Mouse (Mus musculus) adrenal gland, postnatal 14 days (tissue): ENCODE measurements around the gene Ubc. TPM values are rescaled to one million over a fixed set of nuclear protein-coding genes. Genes with fewer than 3 reads are reported as not detected.

Source experiments
- DNase-seq: peaks from one replicate; pipeline ENCODE4 v3.0.0; 2021; ENCODE audit warnings: mixed read lengths
- total RNA-seq: library from RNA; stranded (reverse); gene quantifications from 2 replicates; pipeline ENCODE4 v1.2.3, GENCODE M21; 2021

Gene Ubc
- total RNA-seq, 1 experiment from 2014 or later: 1,189 TPM

DNA sequence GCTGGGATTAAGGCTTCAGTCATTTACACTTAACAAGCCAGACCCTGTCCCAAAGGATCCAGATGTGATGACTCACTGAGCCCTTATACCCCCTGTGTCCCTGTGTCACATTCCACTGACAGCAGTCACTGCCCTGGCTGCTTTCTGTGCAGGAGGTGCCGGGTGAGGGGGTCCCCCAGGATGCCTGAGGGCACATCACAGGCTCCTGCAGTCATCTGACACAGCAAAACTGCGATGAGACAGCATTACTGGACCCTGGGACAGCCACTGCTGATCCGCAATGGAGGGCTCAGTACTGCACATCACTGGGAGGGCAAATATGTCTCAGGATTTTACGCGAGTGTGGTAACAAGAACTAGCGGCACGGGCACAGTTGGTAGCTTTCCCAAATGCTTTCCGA is 38.9 kb downstream of the Ubc start:
- DNase-seq: no peak

DNA sequence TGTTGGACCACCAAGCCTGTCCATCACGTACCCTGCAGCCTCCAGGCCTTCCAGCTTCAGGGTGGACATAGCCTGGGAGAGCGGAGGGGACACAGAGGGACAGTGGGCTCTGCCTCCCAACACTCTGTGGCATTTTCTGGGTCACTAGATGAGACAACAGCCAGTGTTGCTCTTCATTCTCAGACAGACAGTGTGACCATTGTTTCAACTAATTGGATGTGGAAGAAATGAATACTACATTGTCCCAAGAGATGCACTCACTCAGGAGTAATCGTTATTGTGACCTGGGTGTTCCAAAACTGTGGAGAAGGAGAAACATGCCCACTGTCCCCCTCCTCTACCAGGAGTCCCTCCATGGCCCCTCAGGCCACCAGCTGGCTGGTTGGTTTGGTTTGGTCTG is 40.6 kb downstream of the Ubc start:
- DNase-seq: no peak

DNA sequence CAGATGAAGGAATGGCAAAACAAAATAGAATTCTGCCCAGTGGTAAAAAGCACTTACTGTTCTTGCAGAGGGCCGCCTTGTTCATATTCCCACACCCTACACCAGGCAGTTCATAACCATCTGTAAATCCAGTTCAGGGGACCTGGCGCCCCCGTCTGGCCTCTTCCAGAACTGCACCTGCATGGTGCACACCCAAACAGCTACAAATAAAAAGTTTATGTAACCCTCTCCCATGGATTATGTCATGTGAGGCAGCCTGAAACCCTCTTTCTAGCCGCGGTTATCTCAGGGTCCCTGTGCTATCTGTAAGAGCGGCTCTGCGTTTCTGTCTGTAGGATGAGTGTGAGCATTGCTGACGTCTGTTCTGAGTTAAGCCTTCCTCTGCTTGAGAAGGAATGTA is 41.5 kb downstream of the Ubc start:
- DNase-seq: peak; percentile 90

DNA sequence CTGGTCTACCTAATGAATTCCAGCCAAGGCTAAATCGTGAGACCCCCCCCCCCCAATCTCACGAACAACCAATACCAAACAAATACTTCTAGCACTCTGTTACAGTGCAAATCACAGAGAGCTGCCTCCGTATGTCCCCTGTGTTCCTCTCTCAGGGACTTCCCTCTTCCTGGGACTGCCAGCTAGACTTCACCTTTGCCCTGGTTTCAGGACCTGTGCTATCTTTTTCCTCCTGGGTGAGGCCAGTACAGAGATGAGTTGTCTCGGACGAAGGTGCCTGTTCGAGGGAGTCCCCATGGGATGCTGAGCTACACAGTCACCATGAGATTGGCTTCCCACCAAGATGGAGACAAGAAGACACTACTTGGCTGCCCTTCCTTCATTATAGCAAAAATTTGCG is 41.9 kb downstream of the Ubc start:
- no peak for DNase-seq

DNA sequence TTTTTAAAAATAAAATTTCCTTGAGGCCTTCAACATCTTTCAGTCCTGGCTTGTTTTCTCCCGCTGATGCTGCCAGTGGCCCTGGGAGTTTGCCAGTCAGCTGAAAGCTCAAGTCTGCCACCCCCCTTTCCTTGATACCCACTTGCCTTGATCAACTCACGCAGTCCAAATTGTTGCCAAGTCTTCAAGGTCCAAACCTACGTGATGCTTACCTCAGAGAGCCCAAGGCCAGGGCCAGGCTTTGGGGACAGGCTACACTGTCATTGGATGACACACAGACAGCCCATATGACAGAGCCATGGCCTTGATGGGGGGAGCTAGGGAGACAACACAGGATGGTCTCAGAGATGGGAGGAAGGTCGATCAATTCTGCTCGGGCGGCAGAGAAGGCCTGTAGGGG is 45.7 kb downstream of the Ubc start:
- peak; percentile 90 for DNase-seq

DNA sequence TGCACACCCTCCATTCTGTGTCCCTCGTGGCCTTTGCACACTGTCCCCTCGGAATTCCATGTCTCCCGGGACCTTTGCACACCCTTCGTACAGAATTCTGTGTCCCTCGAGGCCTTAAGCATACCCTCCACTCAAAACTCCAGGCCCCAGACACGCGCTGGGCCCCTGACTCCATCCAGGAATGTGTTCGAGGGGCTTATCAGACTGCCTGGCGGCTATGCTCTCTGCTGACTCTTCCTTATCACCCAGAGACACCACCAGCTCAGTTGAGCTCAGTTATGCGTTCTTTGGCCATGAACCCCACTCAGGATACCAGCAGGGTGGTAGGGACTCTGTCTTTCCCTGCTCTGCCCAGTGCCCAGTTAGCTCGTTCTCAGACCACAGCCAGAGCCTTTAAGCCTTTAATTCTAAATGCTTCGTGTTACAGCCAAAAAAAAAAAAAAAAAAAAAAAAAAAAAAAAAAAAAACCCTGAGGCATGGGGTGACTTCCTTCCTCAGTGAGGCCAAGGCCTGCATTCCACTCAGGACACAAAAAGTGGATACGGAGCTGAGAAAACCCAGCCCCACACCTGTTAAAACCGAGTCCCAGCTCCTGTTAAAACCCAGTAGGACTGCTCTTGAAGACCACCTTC is 48.4 kb downstream of the Ubc start:
- DNase-seq: no peak

DNA sequence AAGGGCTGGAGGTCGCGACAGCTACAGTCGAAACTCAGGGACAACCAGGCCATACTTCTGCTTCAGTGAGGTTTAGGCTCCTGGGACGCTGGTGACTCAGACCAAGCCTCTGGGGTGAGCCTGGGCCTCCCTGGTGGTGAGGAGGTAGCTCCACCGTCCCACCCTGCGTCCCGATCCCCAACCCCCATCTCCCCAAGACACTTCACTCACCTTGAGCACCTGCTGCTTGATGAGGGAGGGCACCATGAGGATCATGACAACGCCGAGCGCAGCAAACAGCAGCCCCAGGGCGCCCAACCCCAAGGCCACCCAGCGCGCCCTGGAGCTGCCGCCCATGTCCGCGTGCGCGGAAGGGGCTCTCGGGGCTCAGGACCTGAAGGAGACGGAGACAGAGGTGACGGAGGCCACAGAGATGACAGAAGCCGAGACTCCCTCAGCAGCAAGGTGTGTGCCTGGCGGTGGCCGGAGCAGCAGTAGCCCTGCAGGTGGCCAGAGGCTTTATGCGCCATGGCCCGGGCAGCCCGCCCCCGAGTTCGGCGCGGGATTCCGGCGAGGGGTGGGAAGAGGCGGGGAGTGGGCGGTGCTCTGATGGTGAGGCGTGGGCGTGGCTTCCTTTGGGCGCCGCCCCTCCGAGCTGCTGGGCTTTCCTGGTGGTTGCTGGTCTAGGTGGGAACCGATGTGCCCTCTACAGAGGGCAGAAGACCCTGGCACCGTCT is 49.3 kb downstream of the Ubc start, which contains the start of gene Scarb1:
Gene Scarb1, minus strand, starts transcription at position 548 of the 716 bp plus-strand sequence.
- peak; percentile 96 for DNase-seq

DNA sequence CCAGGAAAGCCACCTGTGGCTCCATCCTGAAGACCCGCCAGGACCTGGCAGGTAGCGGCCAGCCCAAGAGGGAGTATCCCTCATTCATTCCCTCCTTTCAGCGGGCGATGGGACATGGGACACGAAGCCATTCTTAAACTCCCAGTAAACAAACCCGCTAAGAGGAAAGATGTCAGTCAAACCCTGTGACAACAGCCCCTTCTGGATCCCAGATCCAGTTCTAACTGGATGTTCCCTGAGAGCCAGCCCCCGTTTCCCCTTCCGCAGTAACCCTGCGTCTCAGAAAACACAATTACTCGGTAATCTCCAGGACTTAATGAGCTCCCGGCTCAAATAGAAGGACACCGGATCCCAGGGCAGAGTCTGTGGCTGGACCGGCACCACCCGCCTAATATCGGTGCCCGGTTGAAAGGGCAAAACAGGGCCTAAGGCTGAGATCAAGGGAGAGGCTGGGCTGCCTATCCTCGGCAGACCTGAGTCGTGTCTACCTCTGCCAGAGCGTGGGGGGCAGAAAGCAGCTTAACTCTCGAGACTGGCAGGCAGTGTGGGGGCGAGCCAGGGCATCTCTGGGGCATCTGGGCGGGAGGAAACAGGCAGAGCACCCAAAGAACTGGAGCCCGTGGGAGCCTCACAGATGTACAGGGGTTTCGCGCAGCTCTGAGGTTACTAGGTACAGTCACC is 50.0 kb downstream of the Ubc start:
- DNase-seq: no peak

DNA sequence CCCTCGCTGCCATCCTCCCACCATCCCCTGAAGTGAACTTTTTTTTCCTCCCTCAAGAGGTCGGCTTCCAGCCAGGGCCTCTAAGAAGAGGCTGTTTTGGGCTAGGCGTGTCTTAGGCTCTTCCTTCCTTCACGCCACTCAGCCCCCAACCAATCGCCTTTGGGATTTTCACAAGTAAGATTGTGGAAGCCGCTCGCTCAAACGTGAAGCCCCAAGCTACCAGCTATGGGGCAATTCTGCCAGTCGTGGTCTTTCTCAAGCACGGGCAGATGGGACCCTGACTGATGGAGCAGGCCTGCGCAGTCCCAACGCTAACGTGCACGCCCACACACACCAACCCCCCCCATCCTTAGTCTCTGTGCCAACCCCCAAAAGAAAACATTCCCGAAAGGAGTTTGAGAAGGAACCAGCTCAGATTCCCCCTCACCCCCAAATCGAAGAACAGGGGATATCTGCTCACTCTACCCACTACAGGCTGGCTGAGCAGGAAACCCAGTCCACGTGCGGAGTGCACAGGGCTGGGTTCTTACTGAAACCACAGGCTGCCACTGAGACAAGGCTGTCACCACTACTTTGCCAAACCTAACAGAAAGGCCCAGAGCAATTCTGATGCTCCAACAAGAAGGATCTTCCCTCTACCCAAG is 50.8 kb downstream of the Ubc start:
- DNase-seq: peak; percentile 75

DNA sequence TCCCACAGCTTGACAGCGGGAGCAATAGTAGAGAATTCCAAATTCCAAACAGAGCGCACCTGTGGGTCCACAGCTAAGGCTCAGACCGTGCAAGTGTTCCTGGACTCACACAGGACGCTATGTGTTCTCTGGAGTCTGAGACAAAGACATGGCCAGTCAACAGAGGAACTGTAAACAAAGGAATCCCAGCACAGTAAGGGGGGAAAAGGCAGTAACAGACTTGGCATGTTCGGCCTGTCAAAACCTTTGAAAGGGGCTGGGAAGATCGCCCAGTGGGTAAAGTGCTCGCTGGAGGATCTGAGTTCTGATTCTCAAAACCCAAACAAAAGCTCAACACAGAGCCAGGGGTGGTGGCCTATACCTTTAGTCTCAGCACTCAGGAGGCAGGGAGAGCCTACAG is 52.5 kb downstream of the Ubc start:
- DNase-seq: peak; percentile 9

DNA sequence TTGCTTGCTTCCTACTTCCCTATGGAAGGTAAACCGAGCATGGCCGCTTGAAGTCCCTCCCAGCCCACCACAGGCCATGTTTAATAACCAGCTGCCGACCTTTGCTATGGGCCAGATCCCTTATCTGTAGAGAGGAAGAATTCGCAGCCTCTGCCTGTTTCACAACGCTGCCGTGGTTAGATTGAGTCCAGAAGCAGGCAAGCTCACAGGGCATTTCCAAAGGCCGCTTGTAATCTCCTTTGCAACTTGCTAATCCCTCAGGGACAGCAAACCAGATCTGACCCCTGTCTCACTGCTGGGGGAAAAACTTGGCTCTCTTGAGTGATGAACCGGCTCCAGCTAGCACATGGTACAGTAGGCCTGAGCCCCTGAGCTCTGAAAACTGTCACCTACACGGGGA is 53.0 kb downstream of the Ubc start:
- DNase-seq: peak; percentile 59

Other genes with a start within 250 kb of the Ubc start
- 165 and 192 TPM in 2 replicates for gene Ncor2, start 211.0 kb downstream of the Ubc start, total RNA-seq
- gene Scarb1, start 49.1 kb downstream of the Ubc start, total RNA-seq: 1,757 and 2,166 TPM in 2 replicates
- gene Gm10382, start 880 bp downstream of the Ubc start, total RNA-seq: 0.26 and 0.49 TPM in 2 replicates
- gene Dhx37, start 43.9 kb upstream of the Ubc start, total RNA-seq: 14.6 and 15.7 TPM in 2 replicates
- 24.0 and 27.9 TPM in 2 replicates for gene Bri3bp, start 51.4 kb upstream of the Ubc start, total RNA-seq
- gene Aacs, start 85.6 kb upstream of the Ubc start, total RNA-seq: 25.4 and 27.3 TPM in 2 replicates
- gene Tmem132b, start 141.6 kb upstream of the Ubc start, total RNA-seq: 0.74 and 1.4 TPM in 2 replicates